Mouse (Mus musculus): ENCODE data around the gene Gtsf1. TPM values are rescaled to one million over a fixed set of nuclear protein-coding genes. Genes with fewer than 3 reads are reported as not detected.

Gene Gtsf1
- polyA plus RNA-seq, 1 experiment from 2014 or later, result not detected

- no peaks in the 10 kb centered on the region for H3K36me3 ChIP-seq
- no peak overlapping the region for H3K4me3 ChIP-seq
- no peaks in the 10 kb centered on the region for H3K27me3 ChIP-seq
- H3K9ac ChIP-seq, result no peak overlapping the region
- WGBS, result 86% methylated on average over 4 of the region's 4 CpGs
- H3K4me1 ChIP-seq, result peaks cover 24% of the 10 kb centered on the region
- H3K9me3 ChIP-seq, result no peaks in the 10 kb centered on the region
- H3K27ac ChIP-seq, result no peak overlapping the region
- ATAC-seq (ENCODE audit: insufficient number of reproducible peaks, insufficient read depth, low FRiP score, low TSS enrichment, low read depth), result no peak
- no peak overlapping the region for H3K4me2 ChIP-seq
Observed at GRCm38 (mm10) chr15:103375112-103375800, 55.0 kb downstream of the Gtsf1 start.

GRCm38 (mm10) chr15:103372461-103372860 lies 57.8 kb downstream of the Gtsf1 start:
- H3K9ac ChIP-seq, result no peak overlapping the region
- no peaks in the 10 kb centered on the region for H3K36me3 ChIP-seq
- ATAC-seq (ENCODE audit: insufficient number of reproducible peaks, insufficient read depth, low FRiP score, low TSS enrichment, low read depth), result no peak
- H3K27me3 ChIP-seq, result no peaks in the 10 kb centered on the region
- H3K4me1 ChIP-seq, result peaks cover 17% of the 10 kb centered on the region
- H3K4me2 ChIP-seq, result no peak overlapping the region
- no peak overlapping the region for H3K4me3 ChIP-seq
- H3K9me3 ChIP-seq, result no peaks in the 10 kb centered on the region
- H3K27ac ChIP-seq, result no peak overlapping the region

GRCm38 (mm10) chr15:103371741-103372140 lies 58.5 kb downstream of the Gtsf1 start:
- H3K9ac ChIP-seq, result no peak overlapping the region
- ATAC-seq (ENCODE audit: insufficient number of reproducible peaks, insufficient read depth, low FRiP score, low TSS enrichment, low read depth), result no peak
- H3K36me3 ChIP-seq, result no peaks in the 10 kb centered on the region
- no peak overlapping the region for H3K4me2 ChIP-seq
- H3K9me3 ChIP-seq, result no peaks in the 10 kb centered on the region
- H3K27me3 ChIP-seq, result no peaks in the 10 kb centered on the region
- 74% methylated on average over 1 of the region's 1 CpGs for WGBS
- peaks cover 20% of the 10 kb centered on the region for H3K4me1 ChIP-seq
- no peak overlapping the region for H3K27ac ChIP-seq
- no peak overlapping the region for H3K4me3 ChIP-seq

GRCm38 (mm10) chr15:103371208-103371607 lies 59.1 kb downstream of the Gtsf1 start:
- H3K4me3 ChIP-seq, result no peak overlapping the region
- 10% methylated on average over 2 of the region's 2 CpGs for WGBS
- H3K27ac ChIP-seq, result no peak overlapping the region
- peaks cover 20% of the 10 kb centered on the region for H3K4me1 ChIP-seq
- H3K27me3 ChIP-seq, result no peaks in the 10 kb centered on the region
- no peak for ATAC-seq (ENCODE audit: insufficient number of reproducible peaks, insufficient read depth, low FRiP score, low TSS enrichment, low read depth)
- H3K9me3 ChIP-seq, result no peaks in the 10 kb centered on the region
- no peaks in the 10 kb centered on the region for H3K36me3 ChIP-seq
- H3K9ac ChIP-seq, result no peak overlapping the region
- no peak overlapping the region for H3K4me2 ChIP-seq

GRCm38 (mm10) chr15:103370462-103370861 lies 59.8 kb downstream of the Gtsf1 start:
- no peaks in the 10 kb centered on the region for H3K9me3 ChIP-seq
- no peak overlapping the region for H3K9ac ChIP-seq
- no peak overlapping the region for H3K4me2 ChIP-seq
- H3K27ac ChIP-seq, result no peak overlapping the region
- no peaks in the 10 kb centered on the region for H3K27me3 ChIP-seq
- peaks cover 20% of the 10 kb centered on the region for H3K4me1 ChIP-seq
- H3K4me3 ChIP-seq, result no peak overlapping the region
- WGBS, result 57% methylated on average over 4 of the region's 4 CpGs
- ATAC-seq (ENCODE audit: insufficient number of reproducible peaks, insufficient read depth, low FRiP score, low TSS enrichment, low read depth), result no peak
- no peaks in the 10 kb centered on the region for H3K36me3 ChIP-seq

- no peak for ATAC-seq (ENCODE audit: insufficient number of reproducible peaks, insufficient read depth, low FRiP score, low TSS enrichment, low read depth)
- H3K9me3 ChIP-seq, result no peaks in the 10 kb centered on the region
- H3K36me3 ChIP-seq, result no peaks in the 10 kb centered on the region
- no peak overlapping the region for H3K27ac ChIP-seq
- no peak overlapping the region for H3K9ac ChIP-seq
- WGBS, result 69% methylated on average over 1 of the region's 1 CpGs
- H3K4me2 ChIP-seq, result no peak overlapping the region
- H3K4me1 ChIP-seq, result peaks cover 33% of the 10 kb centered on the region
- no peaks in the 10 kb centered on the region for H3K27me3 ChIP-seq
- H3K4me3 ChIP-seq, result no peak overlapping the region
Observed at GRCm38 (mm10) chr15:103369123-103369522, 61.1 kb downstream of the Gtsf1 start.

GRCm38 (mm10) chr15:103368179-103368940 lies 61.9 kb downstream of the Gtsf1 start:
- 77% methylated on average over 4 of the region's 4 CpGs for WGBS
- no peak overlapping the region for H3K27ac ChIP-seq
- no peaks in the 10 kb centered on the region for H3K36me3 ChIP-seq
- no peaks in the 10 kb centered on the region for H3K27me3 ChIP-seq
- H3K9ac ChIP-seq, result no peak overlapping the region
- ATAC-seq (ENCODE audit: insufficient number of reproducible peaks, insufficient read depth, low FRiP score, low TSS enrichment, low read depth), result no peak
- no peak overlapping the region for H3K4me2 ChIP-seq
- no peak overlapping the region for H3K4me3 ChIP-seq
- no peaks in the 10 kb centered on the region for H3K9me3 ChIP-seq
- peaks cover 38% of the 10 kb centered on the region for H3K4me1 ChIP-seq

- ATAC-seq (ENCODE audit: insufficient number of reproducible peaks, insufficient read depth, low FRiP score, low TSS enrichment, low read depth), result peak; percentile 50
- H3K27ac ChIP-seq, result peak within 1 kb of the TSS; percentile 93
- H3K27me3 ChIP-seq, result no peaks in the 10 kb centered on the region
- peak within 1 kb of the TSS; percentile 95 for H3K4me3 ChIP-seq
- H3K4me1 ChIP-seq, result peaks cover 36% of the 10 kb centered on the region
- H3K9me3 ChIP-seq, result no peaks in the 10 kb centered on the region
- H3K36me3 ChIP-seq, result no peaks in the 10 kb centered on the region
- peak within 1 kb of the TSS; percentile 97 for H3K9ac ChIP-seq
- peak within 1 kb of the TSS; percentile 73 for H3K4me2 ChIP-seq
- under 1% methylated on average over 51 of the region's 51 CpGs for WGBS
Observed at GRCm38 (mm10) chr15:103366376-103367149, 63.7 kb downstream of the Gtsf1 start, which contains the start of gene Itga5. TSS of gene Itga5 (minus strand) at chr15:103366763.

- Histone ChIP-seq H3K27ac (peak overlapping the region; percentile 93), H3K9me3 (no peaks in the 10 kb centered on the region), H3K9ac (peak overlapping the region; percentile 97), H3K4me2 (peak overlapping the region; percentile 73), H3K4me3 (peak overlapping the region; percentile 95), H3K4me1 (peaks cover 31% of the 10 kb centered on the region), H3K36me3 (no peaks in the 10 kb centered on the region), H3K27me3 (no peaks in the 10 kb centered on the region)
- under 1% methylated on average over 51 of the region's 51 CpGs for WGBS
- ATAC-seq (ENCODE audit: insufficient number of reproducible peaks, insufficient read depth, low FRiP score, low TSS enrichment, low read depth), result peak; percentile 39
Observed at GRCm38 (mm10) chr15:103365471-103366375, 64.5 kb downstream of the Gtsf1 start.

- Histone ChIP-seq H3K36me3 (no peaks in the 10 kb centered on the region), H3K9ac (peak overlapping the region; percentile 97), H3K27ac (peak overlapping the region; percentile 93; the same call in 1 of the 2 replicates), H3K27me3 (no peaks in the 10 kb centered on the region), H3K9me3 (no peaks in the 10 kb centered on the region), H3K4me2 (peak overlapping the region; percentile 73), H3K4me3 (peak overlapping the region; percentile 95), H3K4me1 (peaks cover 36% of the 10 kb centered on the region)
- WGBS, result 49% methylated on average over 4 of the region's 4 CpGs
- ATAC-seq (ENCODE audit: insufficient number of reproducible peaks, insufficient read depth, low FRiP score, low TSS enrichment, low read depth), result no peak
Observed at GRCm38 (mm10) chr15:103364761-103365160, 65.5 kb downstream of the Gtsf1 start.

- Histone ChIP-seq H3K4me1 (peaks cover 45% of the 10 kb centered on the region), H3K36me3 (no peaks in the 10 kb centered on the region), H3K4me2 (no peak overlapping the region), H3K27ac (no peak overlapping the region), H3K27me3 (no peaks in the 10 kb centered on the region), H3K9me3 (no peaks in the 10 kb centered on the region), H3K9ac (no peak overlapping the region), H3K4me3 (no peak overlapping the region)
- no peak for ATAC-seq (ENCODE audit: insufficient number of reproducible peaks, insufficient read depth, low FRiP score, low TSS enrichment, low read depth)
- 72% methylated on average over 1 of the region's 1 CpGs for WGBS
Observed at GRCm38 (mm10) chr15:103363809-103364208, 66.5 kb downstream of the Gtsf1 start.

Measured in embryonic facial prominence, embryonic 13.5 days (tissue).